Mouse (Mus musculus): ENCODE results near the gene Urb1. TPM values are rescaled to one million over a fixed set of nuclear protein-coding genes. Genes with fewer than 3 reads are reported as not detected.

Urb1 gene
- polyA plus RNA-seq, 1 experiment, result 6.9 TPM

DNA sequence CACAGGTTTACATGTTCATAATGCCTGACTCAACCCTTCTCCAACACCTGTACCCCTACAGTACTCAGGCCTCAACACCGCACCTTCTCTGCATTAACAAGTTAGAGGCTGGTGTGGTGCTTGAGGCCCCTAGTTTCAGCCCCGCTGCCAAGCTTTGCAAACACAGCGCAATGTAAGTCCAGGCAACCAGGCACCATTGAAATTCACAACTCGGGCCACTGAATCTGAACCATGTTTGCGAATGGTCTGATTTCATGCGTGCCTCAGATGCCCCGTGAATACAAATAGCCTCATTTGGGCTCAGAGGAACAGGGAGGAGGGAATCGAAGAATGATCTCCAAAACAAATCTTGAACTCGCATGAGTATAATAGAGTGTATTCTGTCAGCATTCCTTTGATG, 32.0 kb upstream of the Urb1 start:
- Histone ChIP-seq H3K4me1 (ENCODE audit: control insufficient read depth, insufficient read depth, low read length) (no peaks in the 10 kb centered on the region), H3K4me3 (ENCODE audit: insufficient read depth, low read length) (no peak overlapping the region), H3K27ac (ENCODE audit: insufficient read depth, low read length) (no peak overlapping the region)
- no peak for TF ChIP-seq POLR2A (IDR thresholded peaks at IDR 0.05; ENCODE audit: extremely low read depth, insufficient read depth, low read length)
- TF ChIP-seq CTCF (IDR thresholded peaks at IDR 0.05; ENCODE audit: extremely low read depth, insufficient read depth, low read length), result no peak

DNA sequence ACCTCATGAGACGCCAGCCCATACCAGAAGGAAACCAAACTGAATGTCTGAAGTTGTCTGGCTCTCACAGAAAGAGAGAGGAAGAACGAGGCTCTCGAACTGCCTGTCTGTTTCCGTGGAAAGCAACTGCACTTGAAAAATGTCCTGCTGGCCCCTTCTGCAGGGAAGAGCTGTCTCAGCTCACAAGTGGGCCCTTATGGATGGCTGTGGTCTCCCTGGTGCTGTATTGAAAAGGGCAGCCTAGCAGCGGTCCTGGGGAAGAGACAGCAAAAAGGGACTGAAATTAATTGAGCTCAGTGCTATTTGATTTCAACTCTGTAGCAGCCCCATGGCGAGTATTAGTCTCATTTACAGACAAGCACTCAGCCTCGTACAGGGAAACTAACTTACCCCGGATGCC, 27.2 kb upstream of the Urb1 start:
- H3K27ac ChIP-seq (ENCODE audit: insufficient read depth, low read length), result no peak overlapping the region
- no peaks in the 10 kb centered on the region for H3K4me1 ChIP-seq (ENCODE audit: control insufficient read depth, insufficient read depth, low read length)
- H3K4me3 ChIP-seq (ENCODE audit: insufficient read depth, low read length), result no peak overlapping the region
- no peak for TF ChIP-seq POLR2A (IDR thresholded peaks at IDR 0.05; ENCODE audit: extremely low read depth, insufficient read depth, low read length)
- TF ChIP-seq CTCF (IDR thresholded peaks at IDR 0.05; ENCODE audit: extremely low read depth, insufficient read depth, low read length), result no peak

DNA sequence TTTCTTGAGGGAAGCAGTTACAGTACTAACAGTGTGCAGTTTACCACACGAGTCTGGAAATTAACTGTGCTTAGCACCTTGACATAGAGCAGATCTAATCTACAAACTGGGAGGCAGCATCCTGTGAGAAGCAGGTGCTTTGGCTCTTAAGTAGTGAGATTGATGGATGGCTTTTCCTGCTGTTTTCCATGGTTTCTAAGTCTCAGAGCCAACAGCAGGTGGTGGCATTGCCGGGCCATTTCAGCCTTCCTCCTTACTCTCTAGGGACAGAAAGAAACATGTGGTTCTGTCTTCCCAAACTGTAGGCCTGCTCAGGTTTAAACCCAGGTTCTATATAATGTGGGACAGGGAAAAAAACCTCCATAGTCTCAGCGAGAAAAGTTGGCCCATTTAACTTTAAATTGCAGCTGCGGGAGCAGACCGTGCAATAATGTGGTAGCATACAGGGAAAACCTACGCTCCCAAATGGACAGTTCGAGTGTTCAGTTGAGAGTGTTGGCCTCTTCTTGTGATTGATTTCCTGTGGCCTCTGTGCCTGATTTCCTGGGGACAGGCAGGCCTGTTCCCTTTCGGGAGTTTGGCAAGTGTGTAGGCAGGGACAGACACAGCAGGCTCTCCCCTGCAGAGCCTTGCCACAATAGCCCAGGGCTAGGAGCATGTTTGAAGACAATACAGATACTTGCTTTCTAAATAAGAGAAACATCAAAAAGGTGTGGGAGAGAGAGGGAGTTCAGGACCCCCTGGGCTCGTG, 23.0 kb upstream of the Urb1 start:
- no peak for TF ChIP-seq POLR2A (IDR thresholded peaks at IDR 0.05; ENCODE audit: extremely low read depth, insufficient read depth, low read length)
- TF ChIP-seq CTCF (IDR thresholded peaks at IDR 0.05; ENCODE audit: extremely low read depth, insufficient read depth, low read length), result 0 out of 2 replicates have a peak, but pooled peaks have one; percentile 4
- no peak overlapping the region for H3K4me3 ChIP-seq (ENCODE audit: insufficient read depth, low read length)
- no peak overlapping the region for H3K27ac ChIP-seq (ENCODE audit: insufficient read depth, low read length)
- no peaks in the 10 kb centered on the region; the same call in 1 of the 2 replicates for H3K4me1 ChIP-seq (ENCODE audit: control insufficient read depth, insufficient read depth, low read length)

DNA sequence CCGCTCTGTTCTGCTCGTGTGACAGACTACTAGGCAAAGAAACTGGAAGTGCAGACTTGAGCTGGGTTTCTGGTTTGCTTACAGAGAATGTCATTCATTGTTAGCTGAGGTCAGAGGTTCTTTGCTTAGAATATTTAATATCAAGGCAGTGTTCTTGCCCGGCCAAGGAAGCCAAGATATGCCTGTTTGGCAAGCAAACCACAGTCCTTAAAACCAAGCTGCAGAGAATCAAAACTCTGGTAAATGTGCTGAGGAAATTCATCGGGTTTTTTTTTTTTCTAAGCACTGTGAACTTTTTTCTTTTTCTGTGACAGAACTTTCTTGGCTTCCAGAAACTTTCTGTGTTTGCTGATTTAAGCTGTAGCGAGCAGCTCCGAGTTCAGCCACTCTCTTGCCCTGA, 22.3 kb upstream of the Urb1 start:
- no peak overlapping the region for H3K4me3 ChIP-seq (ENCODE audit: insufficient read depth, low read length)
- no peak overlapping the region for H3K27ac ChIP-seq (ENCODE audit: insufficient read depth, low read length)
- no peaks in the 10 kb centered on the region; the same call in 1 of the 2 replicates for H3K4me1 ChIP-seq (ENCODE audit: control insufficient read depth, insufficient read depth, low read length)
- TF ChIP-seq POLR2A (IDR thresholded peaks at IDR 0.05; ENCODE audit: extremely low read depth, insufficient read depth, low read length) (no peak), CTCF (IDR thresholded peaks at IDR 0.05; ENCODE audit: extremely low read depth, insufficient read depth, low read length) (no peak)

DNA sequence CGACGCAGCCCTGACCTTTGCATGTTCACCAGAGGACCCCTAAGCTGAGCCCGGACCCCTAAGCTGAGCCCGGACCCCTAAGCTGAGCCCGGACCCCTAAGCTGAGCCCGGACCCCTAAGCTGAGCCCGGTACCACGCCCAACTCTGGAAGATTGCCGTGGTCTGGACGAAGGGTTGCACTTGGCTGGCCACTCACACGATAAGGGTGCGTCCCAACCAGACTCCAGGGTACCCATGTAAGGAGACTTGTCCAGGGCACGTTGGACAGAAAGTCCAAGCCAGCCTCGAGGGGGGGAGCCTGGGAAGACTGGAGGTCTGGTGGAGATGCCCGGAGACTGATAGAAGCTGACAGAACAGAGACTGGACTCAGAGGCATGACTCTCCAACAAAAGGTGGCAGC, 21.5 kb upstream of the Urb1 start:
- Histone ChIP-seq H3K27ac (ENCODE audit: insufficient read depth, low read length) (no peak overlapping the region), H3K4me1 (ENCODE audit: control insufficient read depth, insufficient read depth, low read length) (no peaks in the 10 kb centered on the region; the same call in 1 of the 2 replicates), H3K4me3 (ENCODE audit: insufficient read depth, low read length) (peak overlapping the region; percentile 38; the same call in 1 of the 2 replicates)
- TF ChIP-seq CTCF (IDR thresholded peaks at IDR 0.05; ENCODE audit: extremely low read depth, insufficient read depth, low read length) (no peak), POLR2A (IDR thresholded peaks at IDR 0.05; ENCODE audit: extremely low read depth, insufficient read depth, low read length) (no peak)

DNA sequence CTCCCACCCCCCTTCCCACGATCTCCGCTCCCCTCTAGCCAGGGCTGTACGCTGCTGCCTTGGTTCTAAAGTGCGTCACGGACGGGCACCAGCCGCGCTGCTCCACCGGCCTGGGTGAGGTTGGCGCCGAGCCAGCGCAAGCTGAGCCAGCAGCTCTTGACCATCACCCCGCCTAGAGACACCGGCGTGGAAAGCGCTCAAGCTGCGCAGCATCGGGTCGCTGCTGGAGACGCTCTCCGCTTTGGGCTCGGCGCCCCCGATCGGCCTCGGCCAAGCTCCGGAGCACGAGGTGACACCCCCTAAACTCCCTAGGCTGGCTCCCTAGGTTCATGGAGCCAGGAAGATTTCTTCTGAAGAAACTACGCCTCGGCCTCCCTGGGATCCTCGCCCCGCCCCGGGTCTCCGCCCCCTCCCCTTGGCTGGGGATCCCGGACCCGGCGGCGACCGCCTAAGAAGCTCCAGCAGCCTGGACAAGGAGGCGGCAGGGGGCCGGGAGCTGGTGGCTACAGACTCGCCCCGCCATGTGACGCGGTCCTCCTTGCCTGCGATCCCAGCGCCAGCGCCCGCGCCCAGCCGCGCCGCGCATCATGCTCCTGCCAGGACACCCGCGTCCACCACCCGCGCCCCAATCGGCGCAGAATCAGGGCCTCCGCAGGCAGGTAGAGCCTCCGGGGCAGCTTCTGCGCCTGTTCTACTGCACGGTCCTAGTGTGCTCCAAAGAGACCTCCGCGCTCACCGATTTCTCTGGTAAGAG, 20.6 kb upstream of the Urb1 start:
- Histone ChIP-seq H3K4me1 (ENCODE audit: control insufficient read depth, insufficient read depth, low read length) (no peaks in the 10 kb centered on the region; the same call in 1 of the 2 replicates), H3K4me3 (ENCODE audit: insufficient read depth, low read length) (peak overlapping the region; percentile 38), H3K27ac (ENCODE audit: insufficient read depth, low read length) (peak overlapping the region; percentile 4; the same call in 1 of the 2 replicates)
- TF ChIP-seq POLR2A (IDR thresholded peaks at IDR 0.05; ENCODE audit: extremely low read depth, insufficient read depth, low read length) (no peak), CTCF (IDR thresholded peaks at IDR 0.05; ENCODE audit: extremely low read depth, insufficient read depth, low read length) (no peak)

DNA sequence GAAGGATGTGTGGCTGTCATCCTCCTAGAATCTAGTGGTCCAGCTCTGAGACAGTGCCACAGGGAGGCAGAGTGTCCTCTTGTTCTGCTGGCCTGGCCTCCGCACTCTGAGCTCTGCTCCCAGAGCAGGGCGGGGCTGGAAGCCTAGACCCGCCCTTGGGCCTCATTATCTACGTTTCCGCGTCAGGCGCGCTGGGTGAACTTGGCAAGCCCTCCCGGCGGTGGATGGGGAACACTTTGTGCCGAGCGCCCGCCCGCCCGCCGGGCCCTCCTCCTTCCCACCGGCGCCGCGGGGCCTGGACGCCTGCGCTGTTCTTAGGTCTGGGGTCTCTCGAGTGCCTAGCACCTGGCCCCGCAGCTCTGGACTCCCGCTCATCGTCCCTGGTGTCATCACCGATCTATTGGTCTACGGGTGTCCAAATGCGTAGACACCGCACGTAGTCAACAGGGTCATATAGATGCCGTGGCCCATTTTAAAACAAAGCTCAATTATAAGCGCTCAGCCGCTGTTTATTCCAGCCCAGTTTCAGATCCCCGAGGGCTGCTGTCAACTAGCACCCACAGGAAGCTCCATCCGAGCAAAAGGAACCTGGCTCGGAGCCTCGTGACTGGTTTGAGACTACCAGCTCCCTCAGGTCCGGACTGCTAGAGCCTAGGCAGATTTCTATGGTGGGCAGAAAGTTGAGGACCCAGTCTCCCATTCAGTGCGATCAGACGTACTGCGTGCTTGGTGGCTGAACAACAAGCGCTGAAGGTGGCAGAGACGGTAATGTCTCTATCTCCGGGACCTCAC, 19.9 kb upstream of the Urb1 start:
- peak overlapping the region; percentile 4; the same call in 1 of the 2 replicates for H3K27ac ChIP-seq (ENCODE audit: insufficient read depth, low read length)
- peak; percentile 21; the same call in 1 of the 2 replicates for TF ChIP-seq CTCF (IDR thresholded peaks at IDR 0.05; ENCODE audit: extremely low read depth, insufficient read depth, low read length)
- TF ChIP-seq POLR2A (IDR thresholded peaks at IDR 0.05; ENCODE audit: extremely low read depth, insufficient read depth, low read length), result no peak
- peak overlapping the region; percentile 38 for H3K4me3 ChIP-seq (ENCODE audit: insufficient read depth, low read length)

DNA sequence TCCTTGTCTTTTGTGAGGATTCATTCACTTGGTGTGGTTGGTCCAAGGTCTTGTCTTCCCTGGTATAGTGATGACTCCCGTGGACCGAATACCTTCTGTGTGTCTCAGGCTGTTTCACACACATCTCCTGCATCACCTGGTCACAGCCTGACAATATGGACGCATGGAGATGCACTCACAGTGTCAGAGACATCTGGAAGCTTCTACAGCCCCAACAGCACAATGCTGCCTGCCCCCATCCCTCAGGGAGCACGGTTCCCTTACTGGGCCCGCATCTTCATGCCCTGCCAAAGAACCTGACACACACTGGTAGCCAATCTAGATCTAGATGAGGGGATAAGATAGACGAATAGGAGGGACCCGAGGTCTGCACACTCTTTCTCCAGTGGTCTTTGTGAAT, 18.9 kb upstream of the Urb1 start:
- H3K4me1 ChIP-seq (ENCODE audit: control insufficient read depth, insufficient read depth, low read length), result no peaks in the 10 kb centered on the region; the same call in 1 of the 2 replicates
- H3K4me3 ChIP-seq (ENCODE audit: insufficient read depth, low read length), result no peak overlapping the region; the same call in 1 of the 2 replicates
- TF ChIP-seq POLR2A (IDR thresholded peaks at IDR 0.05; ENCODE audit: extremely low read depth, insufficient read depth, low read length) (no peak), CTCF (IDR thresholded peaks at IDR 0.05; ENCODE audit: extremely low read depth, insufficient read depth, low read length) (no peak)
- H3K27ac ChIP-seq (ENCODE audit: insufficient read depth, low read length), result no peak overlapping the region

More for the DNA sequence above, 19.9 kb upstream of the Urb1 start:
- H3K4me1 ChIP-seq (ENCODE audit: control insufficient read depth, insufficient read depth, low read length), result no peaks in the 10 kb centered on the region; the same call in 1 of the 2 replicates

DNA sequence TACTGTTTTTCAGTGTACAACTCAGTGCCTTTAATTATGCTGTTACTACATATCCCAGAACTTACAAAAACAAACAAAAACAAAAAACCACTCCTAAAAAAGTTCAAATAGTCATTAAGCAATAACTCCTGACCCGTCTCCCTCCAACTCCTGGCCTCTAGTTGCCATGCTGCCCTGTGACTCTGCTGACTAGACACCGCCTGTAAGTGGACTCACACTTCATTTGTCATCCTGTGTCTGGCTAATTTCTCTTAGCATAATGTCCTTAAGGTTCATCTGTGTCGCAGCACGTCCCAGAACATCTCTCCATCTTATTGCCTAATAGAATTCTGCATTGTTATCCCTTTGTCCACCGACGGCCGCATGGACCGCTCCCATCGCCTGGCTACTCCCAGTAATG, 17.3 kb upstream of the Urb1 start:
- no peak overlapping the region for H3K4me3 ChIP-seq (ENCODE audit: insufficient read depth, low read length)
- TF ChIP-seq POLR2A (IDR thresholded peaks at IDR 0.05; ENCODE audit: extremely low read depth, insufficient read depth, low read length), result no peak
- no peak for TF ChIP-seq CTCF (IDR thresholded peaks at IDR 0.05; ENCODE audit: extremely low read depth, insufficient read depth, low read length)
- no peaks in the 10 kb centered on the region; the same call in 1 of the 2 replicates for H3K4me1 ChIP-seq (ENCODE audit: control insufficient read depth, insufficient read depth, low read length)
- H3K27ac ChIP-seq (ENCODE audit: insufficient read depth, low read length), result no peak overlapping the region

Measured in cortical plate, adult 2 months (tissue).